Mouse (Mus musculus) hindbrain, embryonic 10.5 days (tissue): ENCODE measurements around the gene Fam198a. TPM values are rescaled to one million over a fixed set of nuclear protein-coding genes. Genes with fewer than 3 reads are reported as not detected.

Source experiments
- DNase-seq: peaks from one replicate; pipeline ENCODE4 v3.0.0-alpha.2; 2017; ENCODE audit warnings: low spot score
- H3K27ac ChIP-seq: fragments of 300-500 bp; sonication (generic); 2 replicates; pipeline ENCODE4 v1.5.1; 2016; ENCODE audit warnings: mild to moderate bottlenecking, moderate library complexity
- H3K27me3 ChIP-seq: fragments of 300-500 bp; sonication (generic); 2 replicates; pipeline ENCODE4 v1.6.1; 2016; ENCODE audit warnings: mild to moderate bottlenecking; ENCODE audit not compliant: poor library complexity, insufficient read depth, severe bottlenecking
- H3K36me3 ChIP-seq: fragments of 300-500 bp; sonication (generic); 2 replicates; pipeline ENCODE4 v1.6.1; 2016; ENCODE audit warnings: mild to moderate bottlenecking, moderate library complexity
- H3K4me1 ChIP-seq: fragments of 300-500 bp; sonication (generic); replicated peaks from 2 replicates; pipeline ENCODE4 v1.6.1; 2016; ENCODE audit warnings: mild to moderate bottlenecking
- H3K4me3 ChIP-seq: fragments of 300-500 bp; sonication (generic); 2 replicates; pipeline ENCODE4 v1.5.1; 2016; ENCODE audit warnings: mild to moderate bottlenecking, moderate library complexity
- H3K9me3 ChIP-seq: fragments of 300-500 bp; sonication (generic); 2 replicates; pipeline ENCODE4 v1.6.1; 2016; ENCODE audit warnings: mild to moderate bottlenecking, moderate library complexity
- WGBS: fragments of 180-500 bp; shearing (Covaris S2); methylation state at CpG from one replicate; pipeline ENCODE4 v1.1.7; 2016; 5-methylcytosine and 5-hydroxymethylcytosine counted together
- polyA plus RNA-seq: library from polyadenylated mRNA; unstranded; fragments of >200 nt; fragmentation: Nextera tagmentation; extraction: Ambion mirVana; gene quantifications from 2 replicates; pipeline ENCODE4 v1.2.1, GENCODE M21; 2016

Gene Fam198a
- polyA plus RNA-seq, result 0.52 and 0.70 TPM in 2 replicates

DNA sequence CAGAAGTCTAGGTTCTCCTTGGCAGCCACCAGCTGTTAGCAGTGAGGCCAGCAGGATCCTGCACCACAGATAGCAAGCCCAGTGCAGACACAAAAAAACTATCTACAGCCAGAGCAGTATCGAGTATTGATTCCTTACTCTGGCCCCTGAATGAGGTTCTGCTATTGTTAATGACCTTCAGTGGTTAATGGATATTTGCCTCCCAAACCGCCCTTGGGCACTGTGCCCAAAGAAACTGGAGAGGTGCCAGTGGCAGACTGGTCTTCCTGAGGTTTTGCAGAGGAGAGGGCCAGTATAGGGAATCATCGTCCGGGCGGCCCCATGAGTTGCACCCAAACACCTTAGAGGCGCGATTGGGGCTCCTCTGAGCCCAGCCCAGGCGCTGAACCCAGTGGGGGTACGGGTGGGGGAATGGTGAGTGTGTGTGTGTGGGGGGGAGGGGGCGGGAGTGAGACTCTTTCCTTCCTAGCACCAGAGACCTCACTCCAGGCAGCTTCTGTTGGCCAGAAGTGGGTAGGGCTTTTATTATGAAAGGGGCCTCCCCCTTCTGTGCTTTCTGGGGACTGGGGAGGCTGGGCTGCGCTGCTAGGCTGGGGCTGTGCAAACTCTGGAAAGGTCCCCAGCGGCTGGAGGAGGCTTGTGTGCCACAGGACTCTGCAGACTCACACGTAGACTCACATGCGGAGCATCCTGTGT, at the start of gene Fam198a:
Gene Fam198a, plus strand, starts transcription at position 571 of the 696 bp plus-strand sequence.
- 11% methylated on average over 14 of the region's 14 CpGs for WGBS
- no peak for DNase-seq
- Histone ChIP-seq H3K27me3 (no peaks in the 10 kb centered on the region; the same call in 1 of the 2 replicates), H3K4me3 (peak within 1 kb of the TSS; percentile 4; the same call in 1 of the 2 replicates), H3K9me3 (no peaks in the 10 kb centered on the region), H3K4me1 (peaks cover 14% of the 10 kb centered on the region), H3K36me3 (no peaks in the 10 kb centered on the region), H3K27ac (peak within 1 kb of the TSS; percentile 73)

GRCm38 (mm10) chr9:121901710-121902700, 48.8 kb upstream of the Fam198a start:
- Histone ChIP-seq H3K27me3 (no peaks in the 10 kb centered on the region), H3K27ac (no peak overlapping the region)
- WGBS, result 80% methylated on average over 5 of the region's 5 CpGs

DNA sequence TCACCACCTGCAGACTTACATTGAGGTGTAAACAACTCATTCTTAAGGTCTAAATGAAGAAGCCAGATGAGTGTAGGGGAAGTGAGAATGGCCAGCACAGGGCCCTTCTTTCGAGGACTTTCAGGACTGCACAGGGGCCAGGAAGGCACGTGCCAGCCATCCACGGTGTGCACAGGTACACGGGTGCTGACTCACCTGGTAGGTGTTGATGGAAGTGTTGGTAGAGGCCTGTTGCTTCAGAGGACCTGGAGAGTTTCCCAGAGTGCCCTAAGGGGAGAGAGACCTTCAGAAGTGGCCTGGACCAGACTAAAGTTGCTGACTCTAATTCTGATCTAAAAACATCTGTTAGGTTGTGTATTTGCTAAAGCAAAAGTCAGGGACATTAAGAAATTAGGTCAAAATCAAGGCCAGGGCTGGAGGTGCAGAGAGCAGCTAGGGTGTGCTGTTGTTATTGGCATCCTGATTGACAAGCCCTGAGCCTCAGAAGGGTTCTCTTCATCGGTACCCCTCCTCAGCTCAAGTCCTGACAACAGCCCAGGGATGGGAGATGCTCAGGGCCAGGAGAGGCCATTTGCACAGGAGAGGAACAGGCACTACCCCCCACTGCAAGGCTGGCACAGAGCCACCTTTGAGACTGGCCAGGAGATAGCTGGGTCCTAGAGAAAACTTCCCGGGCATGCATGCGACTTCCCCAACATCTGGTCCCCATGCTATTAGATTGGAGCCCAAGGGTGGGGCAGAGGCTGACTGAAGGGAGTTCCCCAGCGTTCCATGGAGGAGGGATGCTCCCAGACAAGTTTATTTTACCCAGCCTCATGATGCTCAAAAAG, 47.1 kb upstream of the Fam198a start:
- H3K4me1 ChIP-seq, result no peaks in the 10 kb centered on the region
- WGBS, result 83% methylated on average over 8 of the region's 8 CpGs
- no peak overlapping the region for H3K27ac ChIP-seq
- no peak overlapping the region for H3K4me3 ChIP-seq
- no peak for DNase-seq
- H3K27me3 ChIP-seq, result no peaks in the 10 kb centered on the region
- H3K36me3 ChIP-seq, result no peaks in the 10 kb centered on the region
- H3K9me3 ChIP-seq, result no peaks in the 10 kb centered on the region

More at GRCm38 (mm10) chr9:121901710-121902700, 48.8 kb upstream of the Fam198a start:
- H3K36me3 ChIP-seq, result no peaks in the 10 kb centered on the region
- H3K4me3 ChIP-seq, result no peak overlapping the region
- no peaks in the 10 kb centered on the region for H3K9me3 ChIP-seq
- no peak for DNase-seq
- H3K4me1 ChIP-seq, result no peaks in the 10 kb centered on the region

DNA sequence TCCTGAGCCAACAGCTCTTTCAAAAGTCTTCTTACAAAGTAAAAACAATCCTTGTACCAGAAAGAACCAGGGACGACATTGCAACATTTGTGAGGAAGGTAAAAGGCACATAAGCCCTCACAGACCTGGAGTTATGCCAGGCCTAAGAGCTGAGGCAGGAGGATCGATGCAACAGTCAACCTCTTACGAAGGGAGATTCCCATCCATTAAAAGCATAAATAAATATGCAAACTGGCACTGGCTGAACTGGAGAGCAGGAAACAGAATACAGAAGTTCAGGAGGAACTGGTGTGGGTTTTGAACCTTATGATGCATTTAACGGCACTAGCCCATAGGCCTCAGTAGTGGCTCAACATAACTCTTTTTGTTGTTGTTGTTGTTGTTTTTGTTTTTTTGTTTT, 46.5 kb upstream of the Fam198a start:
- no peaks in the 10 kb centered on the region for H3K36me3 ChIP-seq
- no peaks in the 10 kb centered on the region for H3K4me1 ChIP-seq
- no peak overlapping the region for H3K27ac ChIP-seq
- no peak overlapping the region for H3K4me3 ChIP-seq
- H3K9me3 ChIP-seq, result no peaks in the 10 kb centered on the region
- WGBS, result 89% methylated on average over 4 of the region's 4 CpGs
- no peak for DNase-seq
- no peaks in the 10 kb centered on the region for H3K27me3 ChIP-seq

- H3K27me3 ChIP-seq, result no peaks in the 10 kb centered on the region
- H3K36me3 ChIP-seq, result no peaks in the 10 kb centered on the region
- no peaks in the 10 kb centered on the region for H3K4me1 ChIP-seq
- no peaks in the 10 kb centered on the region for H3K9me3 ChIP-seq
- WGBS, result 92% methylated on average over 7 of the region's 7 CpGs
- no peak overlapping the region for H3K4me3 ChIP-seq
- no peak overlapping the region for H3K27ac ChIP-seq
- DNase-seq, result no peak
These were observed 45.8 kb upstream of the Fam198a start for GRCm38 (mm10) chr9:121904946-121905345.

DNA sequence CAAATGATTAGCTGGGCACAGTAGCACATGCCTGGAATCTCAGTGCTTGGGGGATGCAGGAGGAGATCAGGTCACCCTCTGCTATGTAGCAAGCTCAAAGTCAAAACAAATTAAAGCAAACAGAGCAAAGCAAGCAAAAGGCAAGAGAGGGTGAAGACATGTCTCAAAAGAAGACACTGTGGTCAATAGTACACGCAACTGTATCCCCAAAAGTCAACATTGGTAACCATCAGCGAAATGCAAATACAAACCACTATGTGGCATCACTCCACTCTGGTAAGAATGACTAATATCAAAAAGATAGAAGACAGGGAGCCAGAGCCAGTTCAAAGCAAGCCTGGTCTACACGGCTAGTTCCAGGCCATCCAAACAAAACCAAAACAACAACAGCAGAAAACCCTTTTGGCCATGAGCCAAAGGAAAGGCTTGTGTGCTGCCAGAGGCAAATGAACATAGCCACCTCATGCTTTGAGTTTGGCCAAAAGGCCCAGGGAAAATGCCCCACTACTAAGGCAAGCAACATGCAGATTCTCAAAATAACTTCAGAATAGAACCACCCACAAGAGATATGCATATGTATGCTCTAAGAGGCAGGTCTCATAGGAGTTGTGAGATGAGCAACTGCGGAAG, 45.1 kb upstream of the Fam198a start:
- no peak for DNase-seq

GRCm38 (mm10) chr9:121906456-121906855, 44.3 kb upstream of the Fam198a start:
- Histone ChIP-seq H3K36me3 (no peaks in the 10 kb centered on the region), H3K9me3 (no peaks in the 10 kb centered on the region), H3K4me1 (no peaks in the 10 kb centered on the region), H3K4me3 (no peak overlapping the region), H3K27ac (no peak overlapping the region), H3K27me3 (no peaks in the 10 kb centered on the region)
- WGBS, result 80% methylated on average over 5 of the region's 5 CpGs
- no peak for DNase-seq

More for the DNA sequence above, 45.1 kb upstream of the Fam198a start:
- WGBS, result 90% methylated on average over 4 of the region's 4 CpGs
- Histone ChIP-seq H3K27ac (no peak overlapping the region), H3K4me1 (no peaks in the 10 kb centered on the region), H3K4me3 (no peak overlapping the region), H3K36me3 (no peaks in the 10 kb centered on the region), H3K27me3 (no peaks in the 10 kb centered on the region), H3K9me3 (no peaks in the 10 kb centered on the region)

DNA sequence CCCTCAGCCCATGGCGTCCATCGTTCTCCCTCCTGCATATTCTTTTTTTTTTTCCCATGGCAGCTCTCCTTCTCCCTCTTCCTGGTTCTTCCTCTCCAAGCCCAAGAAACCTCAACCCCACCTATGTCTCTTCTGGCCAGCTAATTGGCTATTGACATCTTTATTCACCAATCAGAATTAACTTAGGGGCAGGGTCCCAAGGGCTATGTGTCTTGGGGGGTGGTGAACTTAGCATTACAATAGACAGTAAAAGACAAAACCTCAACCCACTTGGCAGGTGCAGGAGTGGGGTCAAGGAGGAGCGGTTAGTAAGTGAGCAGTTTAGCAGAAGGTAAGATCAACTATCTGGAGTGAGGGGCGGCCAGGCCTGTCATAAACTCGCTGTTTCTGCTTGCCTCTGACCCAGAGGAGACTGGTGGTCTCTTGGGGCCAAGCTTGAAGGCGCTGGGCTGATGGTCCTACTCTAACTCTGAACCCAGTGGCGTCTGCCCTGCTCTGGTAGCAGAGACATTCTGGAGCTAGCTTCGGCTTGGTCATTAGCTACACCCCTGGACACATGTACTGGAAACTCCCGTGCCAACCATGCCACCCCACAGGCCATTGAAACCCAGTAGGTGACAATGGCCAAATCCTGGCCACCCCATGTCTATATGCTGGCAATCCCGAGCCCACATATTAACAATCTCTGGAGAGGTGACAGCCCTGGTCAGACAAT, 43.3 kb upstream of the Fam198a start:
- no peaks in the 10 kb centered on the region for H3K4me1 ChIP-seq
- 80% methylated on average over 10 of the region's 10 CpGs for WGBS
- H3K4me3 ChIP-seq, result no peak overlapping the region
- H3K36me3 ChIP-seq, result no peaks in the 10 kb centered on the region
- no peaks in the 10 kb centered on the region for H3K9me3 ChIP-seq
- no peaks in the 10 kb centered on the region for H3K27me3 ChIP-seq
- H3K27ac ChIP-seq, result no peak overlapping the region
- no peak for DNase-seq

- H3K27ac ChIP-seq, result no peak overlapping the region
- no peaks in the 10 kb centered on the region for H3K36me3 ChIP-seq
- H3K4me3 ChIP-seq, result no peak overlapping the region
- no peak for DNase-seq
- no peaks in the 10 kb centered on the region for H3K27me3 ChIP-seq
- no peaks in the 10 kb centered on the region for H3K4me1 ChIP-seq
- 93% methylated on average over 17 of the region's 17 CpGs for WGBS
- H3K9me3 ChIP-seq, result no peaks in the 10 kb centered on the region
These were observed 42.5 kb upstream of the Fam198a start for GRCm38 (mm10) chr9:121908321-121908720.

GRCm38 (mm10) chr9:121909635-121910034, 41.2 kb upstream of the Fam198a start:
- 81% methylated on average over 6 of the region's 6 CpGs for WGBS
- Histone ChIP-seq H3K4me3 (no peak overlapping the region), H3K9me3 (no peaks in the 10 kb centered on the region), H3K27ac (no peak overlapping the region), H3K4me1 (no peaks in the 10 kb centered on the region), H3K36me3 (no peaks in the 10 kb centered on the region), H3K27me3 (no peaks in the 10 kb centered on the region)
- no peak for DNase-seq

GRCm38 (mm10) chr9:121911196-121911595, 39.6 kb upstream of the Fam198a start:
- Histone ChIP-seq H3K4me3 (no peak overlapping the region), H3K27me3 (no peaks in the 10 kb centered on the region), H3K4me1 (no peaks in the 10 kb centered on the region), H3K9me3 (no peaks in the 10 kb centered on the region), H3K27ac (no peak overlapping the region), H3K36me3 (no peaks in the 10 kb centered on the region)
- no peak for DNase-seq
- 89% methylated on average over 7 of the region's 7 CpGs for WGBS
